Mouse (Mus musculus) retina, postnatal 7 days (tissue): ENCODE measurements around the gene Rbms2.
"Not testable (repeated sequence)": the region's sequence is repeated elsewhere in the genome, so short reads cannot be mapped to it uniquely, and the experiment has no call there.

Experiments used
- DNase-seq: peaks from one replicate; pipeline ENCODE4 v3.0.0-alpha.2; 2012; ENCODE audit warnings: low read depth, low spot score

Gene Rbms2

GRCm38 (mm10) chr10:128179989-128180388 is at the start of gene Rbms2:
Gene Rbms2 (minus strand): TSS chr10:128180297.
- no peak for DNase-seq

GRCm38 (mm10) chr10:128228009-128228408 is 47.9 kb upstream of the Rbms2 start:
- DNase-seq, result no peak

GRCm38 (mm10) chr10:128227592-128227991 is 47.5 kb upstream of the Rbms2 start:
- no peak for DNase-seq

GRCm38 (mm10) chr10:128225538-128225937 is 45.4 kb upstream of the Rbms2 start, which contains the start of gene Mip:
Gene Mip (plus strand): TSS chr10:128225838.
- no peak for DNase-seq

- no peak for DNase-seq
Observed at GRCm38 (mm10) chr10:128225064-128225463, 45.0 kb upstream of the Rbms2 start.

GRCm38 (mm10) chr10:128221533-128222286 is 41.6 kb upstream of the Rbms2 start:
- DNase-seq, result no peak

GRCm38 (mm10) chr10:128218387-128219117 is 38.5 kb upstream of the Rbms2 start:
- no peak for DNase-seq

- DNase-seq, result no peak
Observed at GRCm38 (mm10) chr10:128214981-128215380, 34.9 kb upstream of the Rbms2 start.

- not testable (repeated sequence) for DNase-seq
Observed at GRCm38 (mm10) chr10:128214112-128214511, 34.0 kb upstream of the Rbms2 start.

- DNase-seq, result no peak
Observed at GRCm38 (mm10) chr10:128212871-128213323, 32.8 kb upstream of the Rbms2 start.

GRCm38 (mm10) chr10:128212148-128212547 is 32.1 kb upstream of the Rbms2 start:
- no peak for DNase-seq

- peak; percentile 74 for DNase-seq
Observed at GRCm38 (mm10) chr10:128211390-128212108, 31.5 kb upstream of the Rbms2 start, which contains the start of gene Spryd4. Gene Spryd4 (minus strand): TSS chr10:128211807.

GRCm38 (mm10) chr10:128210954-128211353 is 30.9 kb upstream of the Rbms2 start:
- DNase-seq, result no peak

- no peak for DNase-seq
Observed at GRCm38 (mm10) chr10:128210131-128210530, 30.0 kb upstream of the Rbms2 start.

GRCm38 (mm10) chr10:128209311-128210009 is 29.4 kb upstream of the Rbms2 start:
- no peak for DNase-seq

GRCm38 (mm10) chr10:128208326-128208725 is 28.2 kb upstream of the Rbms2 start:
- DNase-seq, result no peak

GRCm38 (mm10) chr10:128204941-128205340 is 24.8 kb upstream of the Rbms2 start:
- DNase-seq, result no peak

- DNase-seq, result no peak
Observed at GRCm38 (mm10) chr10:128201856-128202255, 21.8 kb upstream of the Rbms2 start.

- peak; percentile 54 for DNase-seq
Observed at GRCm38 (mm10) chr10:128194551-128195461, 14.7 kb upstream of the Rbms2 start.

GRCm38 (mm10) chr10:128194024-128194550 is 14.0 kb upstream of the Rbms2 start, which contains the start of gene Gls2:
Gene Gls2 (plus strand): TSS chr10:128194457.
- DNase-seq, result peak; percentile 93
